Mouse (Mus musculus): ENCODE measurements around the gene Ahcyl2. TPM values are rescaled to one million over a fixed set of nuclear protein-coding genes. Genes with fewer than 3 reads are reported as not detected.
"Not testable (repeated sequence)": the region's sequence is repeated elsewhere in the genome, so short reads cannot be mapped to it uniquely, and the experiment has no call there.

The Ahcyl2 gene
- polyA plus RNA-seq, 1 experiment from 2014 or later = 14.0 TPM

- H3K27ac ChIP-seq (replicated peaks; ENCODE audit: low read depth, low read length) = 0 out of 2 replicates have a peak overlapping the region, but pooled peaks have one; percentile 11
- ATAC-seq (ENCODE audit: low read depth) = peak; percentile 47; the same call in 1 of the 2 replicates
- 70% methylated on average over 3 of the region's 3 CpGs for WGBS
Measured at GRCm38 (mm10) chr6:29815060-29815459, 47.2 kb downstream of the Ahcyl2 start.

DNA sequence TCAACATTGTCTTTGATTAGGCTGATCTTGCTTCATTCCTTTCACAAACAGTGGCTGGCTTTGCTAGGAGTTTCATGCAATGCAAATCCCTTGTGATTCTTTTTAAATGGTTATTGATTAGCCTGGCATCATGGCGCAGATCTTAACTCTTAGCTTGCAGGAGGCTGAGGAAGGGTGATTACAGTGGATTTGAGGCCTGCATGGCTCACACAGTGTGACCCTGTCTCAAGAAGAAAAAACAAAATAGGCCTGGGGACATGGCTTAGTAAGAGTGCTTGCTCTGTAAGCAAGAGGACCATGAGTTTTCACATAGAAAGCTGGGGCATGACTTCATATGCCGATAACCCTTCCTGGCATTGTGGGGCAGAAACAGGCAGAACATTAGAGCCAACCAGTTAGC, 47.8 kb downstream of the Ahcyl2 start:
- H3K36me3 ChIP-seq (ENCODE audit: control insufficient read depth, insufficient read depth, low read length) = no peaks in the 10 kb centered on the region
- H3K9ac ChIP-seq (ENCODE audit: low read depth, low read length) = no peak overlapping the region
- H3K4me1 ChIP-seq (ENCODE audit: control insufficient read depth, insufficient read depth, low read length) = 0 out of 2 replicates have a peak, but pooled peaks cover 8% of the 10 kb centered on the region
- no peaks in the 10 kb centered on the region for H3K27me3 ChIP-seq (replicated peaks; ENCODE audit: control insufficient read depth, insufficient read depth, low read length)
- H3K9me3 ChIP-seq (ENCODE audit: control insufficient read depth, low read length) = no peaks in the 10 kb centered on the region
- 90% methylated on average over 2 of the region's 2 CpGs for WGBS
- DNase-seq (ENCODE audit: low spot score) (no peak), ATAC-seq (ENCODE audit: low read depth) (no peak)
- no peak overlapping the region for H3K27ac ChIP-seq (replicated peaks; ENCODE audit: low read depth, low read length)
- H3K4me2 ChIP-seq (ENCODE audit: low read depth, low read length) = no peak overlapping the region
- no peak overlapping the region for H3K4me3 ChIP-seq (ENCODE audit: low read depth, low read length)

More at GRCm38 (mm10) chr6:29815060-29815459, 47.2 kb downstream of the Ahcyl2 start:
- H3K4me2 ChIP-seq (ENCODE audit: low read depth, low read length) = no peak overlapping the region
- 0 out of 2 replicates have a peak, but pooled peaks cover 8% of the 10 kb centered on the region for H3K4me1 ChIP-seq (ENCODE audit: control insufficient read depth, insufficient read depth, low read length)
- H3K27me3 ChIP-seq (replicated peaks; ENCODE audit: control insufficient read depth, insufficient read depth, low read length) = no peaks in the 10 kb centered on the region
- H3K36me3 ChIP-seq (ENCODE audit: control insufficient read depth, insufficient read depth, low read length) = no peaks in the 10 kb centered on the region
- no peak overlapping the region for H3K9ac ChIP-seq (ENCODE audit: low read depth, low read length)
- H3K4me3 ChIP-seq (ENCODE audit: low read depth, low read length) = no peak overlapping the region
- DNase-seq (ENCODE audit: low spot score) = no peak
- no peaks in the 10 kb centered on the region for H3K9me3 ChIP-seq (ENCODE audit: control insufficient read depth, low read length)

DNA sequence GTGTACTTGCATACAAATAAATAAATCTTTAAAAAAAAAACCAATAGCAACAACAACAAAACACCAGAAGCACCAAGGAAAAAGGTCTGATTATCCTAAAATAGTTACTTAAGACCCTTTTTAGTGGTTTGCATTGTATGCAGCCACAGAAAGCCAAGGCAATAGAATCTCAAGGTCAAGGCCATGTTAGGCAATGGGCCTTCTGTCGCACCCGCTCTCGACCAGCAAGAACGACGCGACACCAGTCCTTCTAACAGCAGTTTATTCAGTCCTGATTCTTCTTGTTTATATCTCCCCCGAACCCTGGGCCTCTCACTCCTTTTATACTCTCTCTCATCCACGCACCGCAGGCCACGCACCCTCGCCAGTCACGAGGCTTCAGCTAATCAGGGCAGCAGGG, 48.6 kb downstream of the Ahcyl2 start:
- H3K4me2 ChIP-seq (ENCODE audit: low read depth, low read length); DNase-seq (ENCODE audit: low spot score); H3K4me3 ChIP-seq (ENCODE audit: low read depth, low read length); H3K9ac ChIP-seq (ENCODE audit: low read depth, low read length); H3K4me1 ChIP-seq (ENCODE audit: control insufficient read depth, insufficient read depth, low read length); H3K36me3 ChIP-seq (ENCODE audit: control insufficient read depth, insufficient read depth, low read length); H3K27ac ChIP-seq (replicated peaks; ENCODE audit: low read depth, low read length); H3K27me3 ChIP-seq (replicated peaks; ENCODE audit: control insufficient read depth, insufficient read depth, low read length); H3K9me3 ChIP-seq (ENCODE audit: control insufficient read depth, low read length); ATAC-seq (ENCODE audit: low read depth): not testable (repeated sequence)
- 87% methylated on average over 12 of the region's 12 CpGs for WGBS

- Histone ChIP-seq H3K9ac (ENCODE audit: low read depth, low read length) (no peak overlapping the region), H3K27me3 (replicated peaks; ENCODE audit: control insufficient read depth, insufficient read depth, low read length) (no peaks in the 10 kb centered on the region), H3K36me3 (ENCODE audit: control insufficient read depth, insufficient read depth, low read length) (no peaks in the 10 kb centered on the region), H3K4me1 (ENCODE audit: control insufficient read depth, insufficient read depth, low read length) (0 out of 2 replicates have a peak, but pooled peaks cover 6% of the 10 kb centered on the region), H3K4me3 (ENCODE audit: low read depth, low read length) (no peak overlapping the region), H3K9me3 (ENCODE audit: control insufficient read depth, low read length) (no peaks in the 10 kb centered on the region), H3K4me2 (ENCODE audit: low read depth, low read length) (no peak overlapping the region), H3K27ac (replicated peaks; ENCODE audit: low read depth, low read length) (no peak overlapping the region)
- no peak for ATAC-seq (ENCODE audit: low read depth)
- 30% methylated on average over 3 of the region's 3 CpGs for WGBS
- DNase-seq (ENCODE audit: low spot score) = peak; percentile 56
Measured at GRCm38 (mm10) chr6:29819309-29819708, 51.5 kb downstream of the Ahcyl2 start.

GRCm38 (mm10) chr6:29820314-29820713, 52.5 kb downstream of the Ahcyl2 start:
- Histone ChIP-seq H3K4me2 (ENCODE audit: low read depth, low read length) (no peak overlapping the region), H3K4me3 (ENCODE audit: low read depth, low read length) (no peak overlapping the region), H3K4me1 (ENCODE audit: control insufficient read depth, insufficient read depth, low read length) (no peaks in the 10 kb centered on the region), H3K9me3 (ENCODE audit: control insufficient read depth, low read length) (no peaks in the 10 kb centered on the region), H3K9ac (ENCODE audit: low read depth, low read length) (no peak overlapping the region), H3K27me3 (replicated peaks; ENCODE audit: control insufficient read depth, insufficient read depth, low read length) (no peaks in the 10 kb centered on the region), H3K27ac (replicated peaks; ENCODE audit: low read depth, low read length) (no peak overlapping the region), H3K36me3 (ENCODE audit: control insufficient read depth, insufficient read depth, low read length) (no peaks in the 10 kb centered on the region)
- DNase-seq (ENCODE audit: low spot score) (no peak), ATAC-seq (ENCODE audit: low read depth) (no peak)
- WGBS = 79% methylated on average over 4 of the region's 4 CpGs

DNA sequence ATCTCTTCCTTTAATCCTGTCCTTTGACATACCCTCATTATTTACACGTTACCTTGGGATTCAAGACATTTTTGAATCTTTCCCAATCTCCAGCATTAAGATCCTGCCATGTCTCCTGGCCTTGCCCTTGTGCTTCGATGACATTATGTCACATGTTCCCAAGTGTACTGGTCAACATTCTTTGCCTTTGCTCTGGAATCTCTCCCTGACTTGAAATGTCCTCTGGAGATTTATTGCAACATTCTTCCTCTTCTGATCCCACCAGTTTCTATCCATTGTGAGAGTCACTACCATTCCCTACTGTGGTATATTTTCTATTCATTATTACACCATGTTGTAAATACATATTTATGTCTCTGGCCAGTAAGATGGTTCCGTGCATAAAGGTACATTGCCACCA, 53.1 kb downstream of the Ahcyl2 start:
- Histone ChIP-seq H3K9ac (ENCODE audit: low read depth, low read length) (no peak overlapping the region), H3K4me3 (ENCODE audit: low read depth, low read length) (no peak overlapping the region), H3K9me3 (ENCODE audit: control insufficient read depth, low read length) (no peaks in the 10 kb centered on the region), H3K27me3 (replicated peaks; ENCODE audit: control insufficient read depth, insufficient read depth, low read length) (no peaks in the 10 kb centered on the region), H3K4me1 (ENCODE audit: control insufficient read depth, insufficient read depth, low read length) (no peaks in the 10 kb centered on the region), H3K27ac (replicated peaks; ENCODE audit: low read depth, low read length) (no peak overlapping the region), H3K36me3 (ENCODE audit: control insufficient read depth, insufficient read depth, low read length) (no peaks in the 10 kb centered on the region), H3K4me2 (ENCODE audit: low read depth, low read length) (no peak overlapping the region)
- 83% methylated on average over 3 of the region's 3 CpGs for WGBS
- ATAC-seq (ENCODE audit: low read depth) (no peak), DNase-seq (ENCODE audit: low spot score) (no peak)

GRCm38 (mm10) chr6:29821770-29822169, 54.0 kb downstream of the Ahcyl2 start:
- H3K4me3 ChIP-seq (ENCODE audit: low read depth, low read length) = no peak overlapping the region
- WGBS = 37% methylated on average over 1 of the region's 1 CpGs
- H3K27ac ChIP-seq (replicated peaks; ENCODE audit: low read depth, low read length) = no peak overlapping the region
- no peaks in the 10 kb centered on the region for H3K4me1 ChIP-seq (ENCODE audit: control insufficient read depth, insufficient read depth, low read length)
- DNase-seq (ENCODE audit: low spot score) (peak; percentile 29), ATAC-seq (ENCODE audit: low read depth) (peak; percentile 72)
- no peaks in the 10 kb centered on the region for H3K27me3 ChIP-seq (replicated peaks; ENCODE audit: control insufficient read depth, insufficient read depth, low read length)
- H3K9me3 ChIP-seq (ENCODE audit: control insufficient read depth, low read length) = no peaks in the 10 kb centered on the region
- no peaks in the 10 kb centered on the region for H3K36me3 ChIP-seq (ENCODE audit: control insufficient read depth, insufficient read depth, low read length)
- no peak overlapping the region for H3K4me2 ChIP-seq (ENCODE audit: low read depth, low read length)
- no peak overlapping the region for H3K9ac ChIP-seq (ENCODE audit: low read depth, low read length)

DNA sequence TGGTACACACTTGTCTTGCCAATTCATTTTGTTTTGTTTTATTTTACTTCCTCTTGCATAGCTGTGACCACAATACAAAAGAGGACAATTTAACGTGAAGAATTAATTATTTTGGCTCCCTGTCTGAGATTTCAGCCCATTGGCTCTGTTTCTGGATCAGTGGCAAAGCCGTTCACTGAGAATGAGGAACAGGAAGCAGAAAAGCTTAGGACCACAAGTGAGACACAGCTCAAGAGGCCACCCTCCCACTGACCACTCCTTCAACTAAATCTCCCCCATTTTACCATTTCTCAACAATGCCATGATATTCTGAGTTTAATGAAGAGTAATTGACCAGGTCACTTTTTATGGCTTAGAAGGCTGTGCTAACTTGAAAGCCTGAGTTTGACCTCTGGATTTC, 57.5 kb downstream of the Ahcyl2 start:
- no peaks in the 10 kb centered on the region for H3K9me3 ChIP-seq (ENCODE audit: control insufficient read depth, low read length)
- H3K36me3 ChIP-seq (ENCODE audit: control insufficient read depth, insufficient read depth, low read length) = no peaks in the 10 kb centered on the region
- no peaks in the 10 kb centered on the region for H3K27me3 ChIP-seq (replicated peaks; ENCODE audit: control insufficient read depth, insufficient read depth, low read length)
- DNase-seq (ENCODE audit: low spot score) = no peak
- no peak overlapping the region for H3K27ac ChIP-seq (replicated peaks; ENCODE audit: low read depth, low read length)
- no peak for ATAC-seq (ENCODE audit: low read depth)
- H3K4me1 ChIP-seq (ENCODE audit: control insufficient read depth, insufficient read depth, low read length) = no peaks in the 10 kb centered on the region
- no peak overlapping the region for H3K4me3 ChIP-seq (ENCODE audit: low read depth, low read length)
- no peak overlapping the region for H3K9ac ChIP-seq (ENCODE audit: low read depth, low read length)
- WGBS = 56% methylated on average over 2 of the region's 2 CpGs
- no peak overlapping the region for H3K4me2 ChIP-seq (ENCODE audit: low read depth, low read length)
